Mouse (Mus musculus) brain, embryonic 14.5 days (tissue): ENCODE data around the gene Ebf1.

Experiments used
- CTCF ChIP-seq: fragments of 200-500 bp; IDR thresholded peaks from 2 replicates; pipeline ENCODE4 v1.5.1; 2012; ENCODE audit warnings: inconsistent platforms, mild to moderate bottlenecking, moderate library complexity, borderline replicate concordance; ENCODE audit not compliant: insufficient read depth, insufficient read length; ENCODE audit errors: extremely low read depth
- POLR2A ChIP-seq: fragments of 200-500 bp; IDR thresholded peaks from 2 replicates; pipeline ENCODE4 v1.6.1; 2012; ENCODE audit warnings: mild to moderate bottlenecking, inconsistent platforms, borderline replicate concordance; ENCODE audit not compliant: poor library complexity, insufficient read depth, insufficient read length, severe bottlenecking; ENCODE audit errors: extremely low read depth

DNA sequence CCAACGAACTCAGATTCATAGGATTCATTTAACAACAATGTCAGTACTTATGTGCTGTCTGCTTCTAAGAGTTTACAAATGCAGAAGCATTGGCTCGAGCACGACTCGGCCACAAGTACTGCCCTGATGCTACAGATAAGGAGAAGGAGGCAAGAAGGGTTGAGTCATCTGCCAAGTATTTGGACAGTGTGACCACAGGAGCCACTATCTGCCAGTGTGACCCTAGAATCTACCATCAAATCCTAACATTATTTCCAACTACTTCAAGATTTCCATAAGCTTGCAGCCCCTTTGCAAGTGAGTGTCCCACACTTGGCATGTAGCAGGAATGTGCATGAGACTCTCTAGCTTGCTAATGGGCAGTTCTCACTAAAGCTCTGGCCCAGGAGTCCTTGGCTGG lies 334.4 kb downstream of the Ebf1 start:
- no peak for TF ChIP-seq CTCF
- no peak for TF ChIP-seq POLR2A
